Mouse (Mus musculus) layer of hippocampus, postnatal 25 days (tissue): ENCODE results near the gene Hrh3. TPM values are rescaled to one million over a fixed set of nuclear protein-coding genes. Genes with fewer than 3 reads are reported as not detected.

Experiments
- DNase-seq, 2 experiments: peaks; one replicate each; pipeline ENCODE4 v3.0.0; 2022; ENCODE audit warnings: mixed read lengths in 2 of 2, low spot score in 1 of 2; ENCODE audit errors: extremely low spot score in 1 of 2
- total RNA-seq, 2 experiments: library from RNA; stranded (reverse); gene quantifications; 2 replicates each; pipeline ENCODE4 v1.2.3; 2021

The Hrh3 gene
- total RNA-seq, 2 experiments from 2014 or later = 45.3 to 50.7 TPM

DNA sequence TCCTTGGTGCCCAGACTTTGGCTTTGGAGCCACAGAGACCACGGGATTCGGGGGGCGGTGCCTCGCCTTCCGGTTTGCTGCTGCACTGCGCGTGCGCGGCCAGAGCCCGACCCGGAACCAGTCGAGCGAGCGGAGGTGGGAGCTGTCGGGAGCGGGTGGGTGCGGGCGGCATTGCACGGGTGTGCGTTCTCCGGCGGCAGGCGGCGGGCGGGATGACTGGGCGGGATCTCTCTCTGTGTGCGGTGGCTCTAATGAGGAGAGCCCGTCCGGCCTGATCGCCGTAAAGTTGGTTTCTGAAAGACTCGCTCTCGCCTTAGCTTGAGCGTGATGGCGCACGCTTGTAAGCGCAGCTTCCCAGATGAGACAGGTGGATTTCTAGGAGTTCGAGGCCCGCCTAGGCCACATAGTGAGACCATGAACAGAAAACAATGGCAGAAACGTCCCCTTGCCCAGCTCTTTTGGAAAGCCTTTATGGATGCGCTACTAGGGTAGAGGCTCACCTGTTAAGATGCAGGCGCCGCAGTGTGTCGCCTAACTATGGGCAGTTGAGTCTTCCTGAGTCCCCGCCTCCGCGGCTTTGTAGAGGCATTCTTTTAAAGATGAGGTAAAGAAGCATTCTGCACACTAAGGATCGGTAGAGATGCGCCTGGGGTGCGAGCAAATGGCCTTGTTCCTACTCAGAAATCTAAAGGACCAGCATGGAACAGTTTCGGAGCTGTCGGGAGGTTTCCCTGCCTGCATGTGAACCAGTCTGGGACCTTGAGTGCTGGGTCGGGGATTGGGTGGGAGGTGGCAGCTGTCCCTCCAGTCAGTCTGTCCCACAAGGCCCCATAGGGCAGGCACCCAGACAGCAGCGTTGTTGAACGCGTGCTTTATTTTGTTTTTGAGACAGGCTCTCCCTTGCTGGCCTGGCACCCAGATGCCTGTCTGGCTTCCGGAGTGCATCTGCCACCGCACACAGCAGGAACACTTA is 33.5 kb downstream of the Hrh3 start, which contains the start of gene Mtg2:
Gene Mtg2, plus strand, starts transcription at position 108 of the 973 bp plus-strand sequence.
- peak; percentile 94 to 98 for DNase-seq

DNA sequence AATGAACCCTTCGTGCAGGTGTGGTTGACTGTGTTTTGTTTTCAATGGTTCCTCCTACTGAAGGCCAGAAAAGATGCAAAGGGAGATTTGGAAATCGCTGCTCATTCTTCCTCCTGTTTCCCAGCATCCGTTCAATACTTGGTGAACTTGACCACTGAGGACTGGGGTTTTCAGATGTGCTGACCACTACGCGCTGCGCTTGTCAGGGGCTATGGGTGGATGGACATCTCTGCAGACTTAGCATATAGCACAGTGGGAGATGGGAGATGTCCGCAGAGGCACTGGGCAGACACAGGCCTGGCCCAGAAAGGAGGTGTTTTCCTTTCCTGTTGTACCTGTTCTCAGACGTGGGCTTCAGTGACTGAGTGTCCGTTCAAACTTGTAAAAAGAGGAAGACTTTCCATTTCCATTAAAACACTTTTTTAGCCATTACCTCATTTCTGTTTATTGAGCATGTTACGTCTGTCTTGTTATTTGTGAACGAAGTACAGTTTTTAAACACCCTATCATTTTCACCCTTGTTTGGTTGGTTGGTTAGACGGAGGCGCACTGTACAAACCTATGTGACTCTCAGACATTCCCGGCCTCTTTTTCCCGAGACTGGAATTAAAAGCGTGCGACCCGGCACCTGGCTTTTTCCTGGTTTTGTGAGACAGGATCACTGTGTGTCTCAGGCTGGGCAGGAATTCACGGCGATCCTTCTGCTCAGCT is 34.4 kb downstream of the Hrh3 start:
- DNase-seq = no peak

DNA sequence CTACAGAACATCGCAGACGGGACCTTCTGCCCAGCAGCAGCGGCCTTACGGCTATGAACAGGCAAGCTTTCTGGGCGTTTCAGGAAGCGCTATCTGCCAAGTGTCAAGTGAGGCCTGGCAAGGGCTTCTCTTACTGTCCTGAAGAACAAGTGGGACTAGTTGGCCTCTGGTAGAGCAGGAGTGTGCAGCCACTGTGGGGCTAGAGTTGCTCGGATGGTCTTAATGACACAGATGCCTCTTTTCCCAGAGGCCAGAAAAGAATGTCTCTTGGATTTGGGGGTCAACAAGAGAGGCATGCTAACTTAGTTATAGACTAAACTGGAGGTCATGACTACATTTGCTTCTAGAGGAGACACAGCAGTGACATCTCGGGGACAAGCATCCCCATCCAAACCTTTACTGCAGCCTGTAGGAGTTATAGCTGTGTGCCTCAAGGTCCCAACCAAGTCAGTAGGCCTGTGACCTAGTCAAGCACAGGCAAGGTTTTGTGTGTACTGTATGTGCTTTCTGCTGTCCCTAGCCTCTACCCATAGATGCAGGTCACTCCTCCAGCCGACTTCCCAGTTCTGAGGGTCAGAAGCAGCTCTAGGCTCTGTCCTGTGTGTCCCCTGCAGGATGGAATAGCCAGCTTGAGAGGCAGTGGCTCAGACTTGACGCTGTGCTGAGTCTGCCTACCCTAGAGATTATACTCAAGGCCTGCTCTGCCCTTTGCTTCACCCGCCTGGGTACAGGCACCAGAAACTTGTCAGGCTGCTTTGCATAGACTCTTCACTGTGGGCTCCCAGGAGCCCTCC is 40.8 kb downstream of the Hrh3 start:
- no peak for DNase-seq

DNA sequence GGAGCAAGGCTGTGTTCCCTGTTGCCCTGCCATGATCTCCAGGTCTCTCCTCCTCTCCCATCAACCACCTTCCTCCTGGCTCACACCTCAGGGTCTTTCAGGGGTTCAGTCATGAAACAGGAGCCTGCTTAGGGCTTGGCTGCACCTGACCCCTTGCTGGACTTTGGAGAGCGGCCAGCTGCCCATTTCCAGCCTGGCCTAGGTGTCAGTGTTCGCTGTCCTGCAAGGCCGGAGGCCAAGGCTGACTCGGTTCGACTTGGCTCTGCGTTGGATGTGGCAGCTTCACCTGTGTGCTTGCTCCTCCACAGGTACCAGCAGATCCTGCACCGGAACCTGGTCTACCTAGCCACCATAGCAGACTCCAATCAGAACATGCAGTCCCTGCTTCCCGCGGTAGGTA is 51.3 kb downstream of the Hrh3 start:
- no peak for DNase-seq

DNA sequence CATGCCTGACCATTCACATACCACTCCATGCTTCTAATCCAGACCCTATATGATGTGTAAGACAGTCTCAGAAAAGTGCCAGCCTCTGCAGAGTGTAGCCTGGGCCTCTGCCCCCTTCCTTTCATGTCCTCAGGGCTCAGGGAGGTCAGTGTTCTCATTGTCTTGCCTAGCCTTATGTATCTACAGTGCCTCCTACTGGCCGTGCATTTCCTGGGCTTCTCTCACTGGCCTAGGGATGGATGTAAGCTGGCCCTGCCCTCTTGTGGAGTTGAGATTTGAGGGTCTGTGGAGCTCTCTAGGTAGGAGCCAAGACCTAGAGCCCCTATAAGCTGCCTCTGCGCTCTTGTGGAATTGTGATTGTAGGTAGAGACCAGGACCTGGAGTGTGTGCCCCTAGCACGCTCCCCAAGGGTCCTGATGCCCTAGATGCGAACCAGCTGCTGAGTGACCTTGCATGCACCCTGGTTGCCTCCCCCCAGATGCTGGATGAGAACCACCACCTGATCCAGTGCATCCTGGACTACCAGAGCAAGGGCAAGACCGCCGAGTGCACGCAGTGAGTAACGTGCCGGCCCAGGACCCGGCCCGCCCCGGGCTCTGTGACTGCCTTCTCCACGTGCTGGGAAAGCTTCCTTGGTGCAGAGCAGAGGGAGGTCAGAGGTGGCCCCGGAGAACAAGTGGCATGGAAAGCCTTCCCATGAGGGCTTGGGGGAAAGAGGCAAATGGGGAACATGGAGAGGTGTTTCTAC is 52.1 kb downstream of the Hrh3 start:
- DNase-seq = peak in 1 of 2 experiments; percentile 23

DNA sequence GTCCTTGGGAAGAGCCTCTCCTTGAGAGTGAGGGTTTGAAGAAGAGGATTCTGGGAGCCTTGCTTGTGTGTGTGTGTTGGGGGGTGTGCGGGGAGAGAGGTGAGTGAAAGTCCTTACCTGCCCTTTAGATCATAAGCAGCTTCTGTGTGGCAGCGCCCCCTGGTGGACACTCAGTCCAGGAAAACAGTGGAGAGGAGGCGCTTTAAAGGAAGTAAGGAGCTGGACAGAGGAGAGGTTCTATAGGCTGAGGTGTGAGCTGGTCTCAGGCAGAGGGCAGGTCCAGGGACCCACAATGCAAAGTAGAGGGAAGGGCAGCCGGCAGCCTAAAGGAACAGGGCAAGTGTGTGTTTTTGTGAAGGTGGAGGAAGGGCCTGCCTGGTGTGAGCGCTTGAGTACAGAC is 53.3 kb downstream of the Hrh3 start:
- peak; percentile 76 to 94 for DNase-seq

Other genes with a start within 250 kb of the Hrh3 start
- gene Taf4, start 127.8 kb downstream of the Hrh3 start, total RNA-seq = 10 to 100 TPM; 19.4 to 21.0 TPM
- 100 to 1,000 TPM; 101 to 108 TPM for gene Lsm14b, start 79.5 kb downstream of the Hrh3 start, total RNA-seq
- 100 to 1,000 TPM; 181 to 185 TPM for gene Psma7, start 62.1 kb downstream of the Hrh3 start, total RNA-seq
- 10 to 100 TPM; 37.7 to 43.3 TPM for gene Ss18l1, start 62.0 kb downstream of the Hrh3 start, total RNA-seq
- gene Mtg2, start 33.9 kb downstream of the Hrh3 start, total RNA-seq = 10 to 100 TPM; 17.6 to 17.9 TPM
- gene Osbpl2, start 14.8 kb upstream of the Hrh3 start, total RNA-seq = 10 to 100 TPM; 46.6 to 47.0 TPM
- gene Adrm1, start 67.0 kb upstream of the Hrh3 start, total RNA-seq = 100 to 1,000 TPM; 104 to 108 TPM
- 10 to 100 TPM in 1 of 2 experiments, 1 to 10 TPM in 1; 5.7 to 10.2 TPM for gene Lama5, start 121.4 kb upstream of the Hrh3 start, total RNA-seq
- gene Rps21, start 152.9 kb upstream of the Hrh3 start, total RNA-seq = 100 to 1,000 TPM; 617 to 738 TPM
- 10 to 100 TPM; 32.3 to 38.2 TPM for gene Cables2, start 169.0 kb upstream of the Hrh3 start, total RNA-seq
- not detected for gene Rbbp8nl, start 185.4 kb upstream of the Hrh3 start, total RNA-seq
- gene Gata5, start 230.2 kb upstream of the Hrh3 start, total RNA-seq = not detected